Mouse (Mus musculus) olfactory bulb, adult 2 months (tissue): ENCODE measurements at regions not wholly inside any gene's neighbourhood (a gene's known extent, or its start where the extent isn't known, plus 50 kb on each side); places are given as distances from the start of the nearest gene placed in this dataset.

ENCODE experiments used
- CTCF ChIP-seq: fragments of 200-500 bp; IDR thresholded peaks from 2 replicates; pipeline ENCODE4 v1.5.1; 2012; ENCODE audit warnings: low read depth, mild to moderate bottlenecking, low read length, moderate library complexity; ENCODE audit not compliant: insufficient read depth
- POLR2A ChIP-seq: fragments of 200-500 bp; IDR thresholded peaks from 2 replicates; pipeline ENCODE4 v1.6.1; 2012; ENCODE audit warnings: mild to moderate bottlenecking, low read depth, low read length, moderate library complexity; ENCODE audit not compliant: insufficient read depth

GRCm38 (mm10) chr15:27216387-27216786 is 250.1 kb upstream of the Ank start:
- TF ChIP-seq POLR2A (no peak), CTCF (no peak)
